ENCODE assay signal across 15 mouse cellular contexts in the genomic region with DNA sequence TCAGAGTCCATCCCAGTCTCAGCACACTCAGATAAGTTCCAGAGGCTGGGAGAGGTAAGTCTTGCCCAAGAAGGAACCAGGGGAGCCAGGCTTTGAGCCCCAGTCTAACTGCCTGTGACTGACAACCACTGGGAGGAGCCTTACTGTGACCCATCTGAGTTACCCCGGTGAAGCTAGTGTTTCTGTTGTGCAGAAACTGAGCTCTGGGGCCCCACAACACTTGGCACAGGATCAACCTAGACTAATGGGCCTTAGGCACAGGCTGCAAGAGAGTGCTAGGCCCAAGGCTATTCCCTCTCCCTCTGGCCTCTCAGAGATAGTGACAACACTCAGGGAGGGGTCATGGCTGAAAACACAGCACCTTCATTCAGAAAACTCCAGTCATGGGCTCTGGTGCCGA. TPM values are rescaled to one million over a fixed set of nuclear protein-coding genes. Genes with fewer than 3 reads are reported as not detected.
"Had no signal": no experiment of that assay in that cellular context is flagged by ENCODE, and none has a peak within 500 bp of the region (broad histone marks: within the 10 kb centered on the region; RNA-seq: fewer than 3 reads in every experiment).

No protein-coding gene starts in this region.

- H3K9me3 ChIP-seq: kidney, embryonic 15.5 days; limb, embryonic 15.5 days; liver, embryonic 12.5 days; neural tube, embryonic 15.5 days had no signal

- DNase-seq: kidney, adult 2 months; kidney, postnatal 14 days; lung, embryonic 14.5 days; lung, postnatal 10 days; right cerebral cortex, postnatal 4 days; spleen, adult 18-20 months; thymus, adult 2 months; thymus, postnatal 25 days had no signal

- ATAC-seq: liver, embryonic 12.5 days had no signal

- H3K4me2 ChIP-seq: kidney, embryonic 15.5 days; limb, embryonic 15.5 days; liver, embryonic 12.5 days; lung, embryonic 14.5 days; neural tube, embryonic 15.5 days had no signal

- H3K27me3 ChIP-seq: kidney, embryonic 15.5 days; limb, embryonic 15.5 days; liver, embryonic 12.5 days; neural tube, embryonic 15.5 days had no signal

- H3K4me3 ChIP-seq: kidney, embryonic 15.5 days; limb, embryonic 15.5 days; liver, embryonic 12.5 days; neural tube, embryonic 15.5 days had no signal

- H3K9ac ChIP-seq: kidney, embryonic 15.5 days; limb, embryonic 15.5 days; liver, embryonic 12.5 days; lung, embryonic 14.5 days; neural tube, embryonic 15.5 days had no signal

- H3K36me3 ChIP-seq: kidney, embryonic 15.5 days; limb, embryonic 15.5 days; liver, embryonic 12.5 days; neural tube, embryonic 15.5 days had no signal

- H3K27ac ChIP-seq: kidney, embryonic 15.5 days had no signal

RNA-seq across cellular contexts. Expression of a gene that starts 17.2 kb away (rescaled TPM):
- polyA plus RNA-seq: macrophage; neural tube, embryonic 11.5 days had no signal

RNA-seq across cellular contexts. Expression of a gene that starts 43.9 kb away (rescaled TPM):
- polyA plus RNA-seq: limb, embryonic 11.5 days; neural tube, embryonic 11.5 days had no signal
